Mouse (Mus musculus): Measurements from ENCODE around the gene Fbln1.

The Fbln1 gene

DNA sequence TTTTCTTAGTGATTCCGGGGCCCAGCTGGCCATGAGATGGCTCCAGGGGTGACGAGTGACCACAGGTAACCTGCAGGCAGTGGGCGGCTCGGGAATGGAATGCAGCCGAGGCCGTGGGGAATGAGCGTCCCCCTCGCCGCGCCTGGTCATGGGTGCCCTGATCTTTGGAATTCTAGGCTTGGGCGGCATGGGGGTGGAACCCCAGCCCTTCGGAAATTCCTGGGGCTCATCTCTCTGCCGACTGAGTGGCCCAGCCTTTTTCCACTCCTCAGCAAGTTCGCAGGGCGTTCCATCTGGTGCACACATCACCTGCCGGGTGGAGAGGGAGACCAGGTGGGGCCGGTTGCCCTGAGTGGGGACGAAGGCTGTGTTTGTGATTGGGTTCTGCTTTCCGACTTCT is 62.1 kb downstream of the Fbln1 start:
- no peaks in the 10 kb centered on the region for H3K9me3 ChIP-seq (ENCODE audit: low read length)
- TF ChIP-seq NANOG (IDR thresholded peaks at IDR 0.05; ENCODE audit: borderline replicate concordance, low read length) (no peak), POU5F1 (IDR thresholded peaks at IDR 0.05; ENCODE audit: borderline replicate concordance, low read length) (no peak), CTCF (conservative IDR thresholded peaks at IDR 0.05; ENCODE audit: low read length) (no peak)

GRCm38 (mm10) chr15:85272988-85273387 is 67.2 kb downstream of the Fbln1 start:
- Histone ChIP-seq H3K27me3 (ENCODE audit: insufficient read depth, low read length) (no peaks in the 10 kb centered on the region), H3K4me3 (replicated peaks; ENCODE audit: low read length) (no peak overlapping the region), H3K36me3 (ENCODE audit: insufficient read depth, low read length) (peaks cover 29% of the 10 kb centered on the region), H3K4me1 (replicated peaks; ENCODE audit: low read depth, low read length) (peaks cover 28% of the 10 kb centered on the region), H3K9me3 (ENCODE audit: low read length) (no peaks in the 10 kb centered on the region)
- TF ChIP-seq NANOG (IDR thresholded peaks at IDR 0.05; ENCODE audit: borderline replicate concordance, low read length), result no peak
- TF ChIP-seq POU5F1 (IDR thresholded peaks at IDR 0.05; ENCODE audit: borderline replicate concordance, low read length), result no peak
- no peak for TF ChIP-seq CTCF (conservative IDR thresholded peaks at IDR 0.05; ENCODE audit: low read length)

More for the DNA sequence above, 62.1 kb downstream of the Fbln1 start:
- Histone ChIP-seq H3K36me3 (ENCODE audit: insufficient read depth, low read length) (peaks cover 64% of the 10 kb centered on the region), H3K4me1 (replicated peaks; ENCODE audit: low read depth, low read length) (peaks cover 32% of the 10 kb centered on the region), H3K27me3 (ENCODE audit: insufficient read depth, low read length) (no peaks in the 10 kb centered on the region), H3K4me3 (replicated peaks; ENCODE audit: low read length) (no peak overlapping the region)

DNA sequence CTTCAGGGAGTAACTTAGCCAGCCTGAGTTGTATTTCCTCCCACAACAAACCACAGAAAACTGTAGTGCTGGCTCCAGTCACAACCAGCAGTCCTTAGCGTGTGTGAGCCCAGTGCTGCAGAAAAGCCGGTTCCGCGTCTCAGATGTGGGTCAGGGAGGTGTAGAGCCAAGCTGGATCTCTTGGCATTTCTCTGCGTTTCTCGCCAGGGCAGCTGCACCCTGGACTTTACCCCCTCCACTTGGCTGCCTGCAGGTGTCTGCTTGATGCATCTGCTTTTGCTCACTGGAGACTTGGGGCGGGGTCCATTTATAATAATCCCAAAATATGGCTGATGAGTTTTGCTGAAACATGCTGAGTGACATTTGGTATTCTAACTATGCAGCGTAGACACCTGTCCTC is 71.5 kb downstream of the Fbln1 start:
- TF ChIP-seq CTCF (conservative IDR thresholded peaks at IDR 0.05; ENCODE audit: low read length) (no peak), POU5F1 (IDR thresholded peaks at IDR 0.05; ENCODE audit: borderline replicate concordance, low read length) (no peak), NANOG (IDR thresholded peaks at IDR 0.05; ENCODE audit: borderline replicate concordance, low read length) (no peak)
- Histone ChIP-seq H3K4me3 (replicated peaks; ENCODE audit: low read length) (no peak overlapping the region), H3K27me3 (ENCODE audit: insufficient read depth, low read length) (no peaks in the 10 kb centered on the region), H3K9me3 (ENCODE audit: low read length) (no peaks in the 10 kb centered on the region), H3K4me1 (replicated peaks; ENCODE audit: low read depth, low read length) (peaks cover 15% of the 10 kb centered on the region), H3K36me3 (ENCODE audit: insufficient read depth, low read length) (peaks cover 16% of the 10 kb centered on the region)

DNA sequence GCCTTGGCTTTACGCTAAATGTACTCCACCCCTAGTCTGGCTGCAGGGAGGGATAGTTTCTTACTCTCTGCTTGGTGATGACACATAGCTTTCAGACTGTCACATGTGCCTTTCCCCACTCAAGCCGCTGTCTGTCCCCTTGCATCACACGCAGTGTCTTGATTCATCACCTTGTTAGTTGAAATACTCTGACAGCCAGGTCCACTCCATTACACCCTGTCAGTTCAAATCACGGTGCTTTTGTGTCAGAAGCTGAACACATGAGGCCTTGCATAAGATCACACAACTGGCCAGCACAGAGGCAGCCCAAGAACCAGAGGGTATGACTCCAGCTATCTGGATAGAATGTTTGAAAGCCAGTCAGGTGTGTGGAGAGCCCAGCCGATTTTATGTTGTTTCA is 73.2 kb downstream of the Fbln1 start:
- H3K36me3 ChIP-seq (ENCODE audit: insufficient read depth, low read length), result peaks cover 9% of the 10 kb centered on the region
- H3K4me1 ChIP-seq (replicated peaks; ENCODE audit: low read depth, low read length), result no peaks in the 10 kb centered on the region
- no peak for TF ChIP-seq CTCF (conservative IDR thresholded peaks at IDR 0.05; ENCODE audit: low read length)
- TF ChIP-seq NANOG (IDR thresholded peaks at IDR 0.05; ENCODE audit: borderline replicate concordance, low read length), result no peak
- no peak for TF ChIP-seq POU5F1 (IDR thresholded peaks at IDR 0.05; ENCODE audit: borderline replicate concordance, low read length)
- H3K9me3 ChIP-seq (ENCODE audit: low read length), result no peaks in the 10 kb centered on the region
- no peak overlapping the region for H3K4me3 ChIP-seq (replicated peaks; ENCODE audit: low read length)
- H3K27me3 ChIP-seq (ENCODE audit: insufficient read depth, low read length), result no peaks in the 10 kb centered on the region

DNA sequence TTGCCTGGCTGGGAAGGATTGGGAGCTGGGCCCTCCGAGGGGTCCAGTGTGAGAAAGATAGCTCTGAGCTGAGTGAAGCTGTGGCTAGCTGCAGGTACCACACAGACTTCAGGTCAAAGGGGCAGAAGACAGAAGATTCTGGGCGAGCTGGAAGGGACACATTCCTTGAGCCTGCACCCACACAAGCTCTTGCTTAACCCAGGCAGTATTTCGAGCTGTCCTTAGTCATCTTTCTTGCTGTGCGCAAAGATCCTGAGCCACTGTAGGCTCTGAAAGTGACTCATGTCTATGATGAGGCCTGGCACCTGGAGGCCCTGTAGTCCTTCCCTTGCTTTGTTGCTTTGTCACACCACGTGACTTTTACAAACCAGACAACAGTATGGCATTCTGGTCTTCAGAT is 76.3 kb downstream of the Fbln1 start:
- no peaks in the 10 kb centered on the region for H3K27me3 ChIP-seq (ENCODE audit: insufficient read depth, low read length)
- H3K4me3 ChIP-seq (replicated peaks; ENCODE audit: low read length), result no peak overlapping the region
- H3K9me3 ChIP-seq (ENCODE audit: low read length), result no peaks in the 10 kb centered on the region
- H3K36me3 ChIP-seq (ENCODE audit: insufficient read depth, low read length), result peaks cover 9% of the 10 kb centered on the region; the same call in 1 of the 2 replicates
- no peaks in the 10 kb centered on the region for H3K4me1 ChIP-seq (replicated peaks; ENCODE audit: low read depth, low read length)
- TF ChIP-seq NANOG (IDR thresholded peaks at IDR 0.05; ENCODE audit: borderline replicate concordance, low read length), result no peak
- TF ChIP-seq CTCF (conservative IDR thresholded peaks at IDR 0.05; ENCODE audit: low read length), result no peak
- TF ChIP-seq POU5F1 (IDR thresholded peaks at IDR 0.05; ENCODE audit: borderline replicate concordance, low read length), result no peak

GRCm38 (mm10) chr15:85284651-85285050 is 78.9 kb downstream of the Fbln1 start:
- TF ChIP-seq NANOG (IDR thresholded peaks at IDR 0.05; ENCODE audit: borderline replicate concordance, low read length) (no peak), POU5F1 (IDR thresholded peaks at IDR 0.05; ENCODE audit: borderline replicate concordance, low read length) (no peak), CTCF (conservative IDR thresholded peaks at IDR 0.05; ENCODE audit: low read length) (no peak)
- Histone ChIP-seq H3K9me3 (ENCODE audit: low read length) (no peaks in the 10 kb centered on the region), H3K4me3 (replicated peaks; ENCODE audit: low read length) (no peak overlapping the region), H3K4me1 (replicated peaks; ENCODE audit: low read depth, low read length) (no peaks in the 10 kb centered on the region), H3K27me3 (ENCODE audit: insufficient read depth, low read length) (no peaks in the 10 kb centered on the region), H3K36me3 (ENCODE audit: insufficient read depth, low read length) (peaks cover 6% of the 10 kb centered on the region; the same call in 1 of the 2 replicates)

- TF ChIP-seq CTCF (conservative IDR thresholded peaks at IDR 0.05; ENCODE audit: low read length) (peak; percentile 64), POU5F1 (IDR thresholded peaks at IDR 0.05; ENCODE audit: borderline replicate concordance, low read length) (no peak), NANOG (IDR thresholded peaks at IDR 0.05; ENCODE audit: borderline replicate concordance, low read length) (no peak)
- Histone ChIP-seq H3K4me1 (replicated peaks; ENCODE audit: low read depth, low read length) (peaks cover 17% of the 10 kb centered on the region), H3K9me3 (ENCODE audit: low read length) (no peaks in the 10 kb centered on the region), H3K27me3 (ENCODE audit: insufficient read depth, low read length) (peaks cover 13% of the 10 kb centered on the region), H3K4me3 (replicated peaks; ENCODE audit: low read length) (no peak overlapping the region), H3K36me3 (ENCODE audit: insufficient read depth, low read length) (no peaks in the 10 kb centered on the region)
These were observed 88.9 kb downstream of the Fbln1 start for GRCm38 (mm10) chr15:85294632-85295031.

GRCm38 (mm10) chr15:85295544-85295943 is 89.8 kb downstream of the Fbln1 start:
- Histone ChIP-seq H3K4me3 (replicated peaks; ENCODE audit: low read length) (no peak overlapping the region), H3K9me3 (ENCODE audit: low read length) (no peaks in the 10 kb centered on the region), H3K27me3 (ENCODE audit: insufficient read depth, low read length) (peaks cover 13% of the 10 kb centered on the region), H3K4me1 (replicated peaks; ENCODE audit: low read depth, low read length) (peaks cover 22% of the 10 kb centered on the region), H3K36me3 (ENCODE audit: insufficient read depth, low read length) (no peaks in the 10 kb centered on the region)
- TF ChIP-seq NANOG (IDR thresholded peaks at IDR 0.05; ENCODE audit: borderline replicate concordance, low read length) (no peak), POU5F1 (IDR thresholded peaks at IDR 0.05; ENCODE audit: borderline replicate concordance, low read length) (no peak), CTCF (conservative IDR thresholded peaks at IDR 0.05; ENCODE audit: low read length) (no peak)

DNA sequence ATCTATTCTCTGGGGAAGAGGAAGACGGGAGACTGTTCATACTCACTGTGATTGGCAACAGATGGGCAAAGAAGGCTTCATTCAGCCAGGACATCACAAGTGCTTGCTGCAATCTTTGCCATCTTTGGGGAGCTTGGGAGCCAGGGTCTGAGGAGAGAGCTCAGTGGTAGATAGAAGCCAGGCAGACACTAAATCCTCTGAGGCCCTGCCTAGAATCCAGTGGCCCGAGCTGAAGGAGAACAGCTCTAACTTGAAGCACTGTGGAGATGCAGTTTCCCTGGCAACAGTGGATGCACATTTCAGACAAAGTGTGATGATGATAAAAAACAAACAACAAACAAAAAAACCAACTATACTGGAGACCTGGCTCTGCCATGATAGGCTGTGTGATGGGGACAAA is 90.2 kb downstream of the Fbln1 start:
- peaks cover 13% of the 10 kb centered on the region for H3K27me3 ChIP-seq (ENCODE audit: insufficient read depth, low read length)
- H3K9me3 ChIP-seq (ENCODE audit: low read length), result no peaks in the 10 kb centered on the region
- H3K36me3 ChIP-seq (ENCODE audit: insufficient read depth, low read length), result no peaks in the 10 kb centered on the region
- H3K4me1 ChIP-seq (replicated peaks; ENCODE audit: low read depth, low read length), result peaks cover 24% of the 10 kb centered on the region
- no peak overlapping the region for H3K4me3 ChIP-seq (replicated peaks; ENCODE audit: low read length)
- no peak for TF ChIP-seq CTCF (conservative IDR thresholded peaks at IDR 0.05; ENCODE audit: low read length)
- TF ChIP-seq POU5F1 (IDR thresholded peaks at IDR 0.05; ENCODE audit: borderline replicate concordance, low read length), result no peak
- no peak for TF ChIP-seq NANOG (IDR thresholded peaks at IDR 0.05; ENCODE audit: borderline replicate concordance, low read length)

All from E14TG2a.4 (cell line).